Mouse (Mus musculus): ENCODE results near the gene Ncbp2.

Gene Ncbp2

DNA sequence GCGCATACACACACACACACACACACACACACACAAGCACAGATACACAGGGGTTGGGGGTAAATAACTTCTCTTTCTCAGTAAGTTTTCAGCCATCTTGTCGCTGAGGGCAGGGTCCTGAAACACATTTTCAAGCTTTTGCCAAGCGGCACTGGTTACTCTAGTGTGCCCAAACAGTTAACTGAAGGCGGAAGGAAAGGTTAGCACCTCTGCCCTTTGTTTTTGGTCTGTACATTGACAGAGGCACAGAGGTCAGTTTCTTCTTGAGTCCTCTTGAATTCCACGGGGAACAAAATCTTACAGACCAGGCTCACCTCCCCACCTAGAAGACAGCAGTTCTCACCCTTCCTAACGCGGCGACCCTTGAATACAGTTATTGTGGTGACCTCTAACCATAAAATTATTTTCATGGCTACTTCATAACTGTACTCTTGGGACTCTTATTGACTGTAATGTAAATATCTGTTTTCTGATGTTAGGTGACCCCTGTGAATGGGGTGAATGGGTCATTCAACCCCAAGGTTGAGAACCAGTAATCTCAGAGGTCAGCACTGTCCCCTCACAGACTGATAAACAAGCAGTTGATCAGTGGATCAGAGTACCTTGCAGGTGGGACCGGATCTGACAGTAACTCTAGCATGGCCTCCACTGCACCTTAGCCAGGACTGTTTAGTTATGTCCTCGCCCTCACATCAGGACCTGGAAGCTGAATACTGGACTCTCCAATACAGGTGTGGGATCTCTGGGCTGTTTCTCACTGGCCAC lies 60.4 kb downstream of the Ncbp2 start:
- no peak for DNase-seq (ENCODE audit: low spot score in 2 of 2)

DNA sequence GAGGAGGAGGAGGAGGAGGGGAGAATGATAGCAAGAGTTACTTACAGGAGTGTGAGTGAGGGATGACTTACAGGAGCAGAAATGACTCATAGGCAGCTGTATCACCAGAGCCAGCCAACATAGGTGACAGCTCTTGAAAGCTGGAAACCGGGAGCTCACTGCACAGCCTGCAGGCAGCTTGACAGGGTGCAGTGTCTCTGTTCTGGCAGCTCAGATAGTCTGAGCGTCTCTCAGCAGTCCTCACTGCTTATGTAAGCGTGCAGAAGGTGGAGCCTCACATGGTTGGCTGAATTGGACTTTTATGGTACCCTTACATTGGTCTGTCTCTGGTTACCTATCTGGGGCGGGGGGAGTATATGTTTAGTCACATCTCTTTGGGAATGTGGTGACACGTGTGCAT lies 61.6 kb downstream of the Ncbp2 start:
- no peak for DNase-seq (ENCODE audit: low spot score in 2 of 2)

DNA sequence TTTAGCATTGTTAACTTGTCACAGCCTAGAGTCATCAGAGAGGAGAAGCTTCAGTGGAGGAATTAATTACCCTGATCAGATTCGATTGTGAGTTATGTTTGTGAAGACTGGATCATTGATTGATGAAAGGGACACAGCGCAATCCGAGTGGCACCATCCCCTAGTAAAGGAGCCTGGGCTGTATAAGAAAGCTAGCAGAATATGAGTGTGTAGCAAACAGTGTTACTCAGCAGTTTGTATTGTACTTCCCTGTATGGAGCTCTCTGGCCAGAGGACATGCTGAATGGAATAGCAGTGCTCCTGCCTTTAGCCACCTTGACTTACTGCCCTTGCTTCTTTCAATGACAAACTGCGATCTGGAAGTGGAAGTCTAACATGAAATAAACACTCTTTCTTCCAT lies 62.0 kb downstream of the Ncbp2 start:
- DNase-seq (ENCODE audit: low spot score in 2 of 2), result no peak
